Mouse (Mus musculus): ENCODE data around the gene Ndufaf5.
A peak's percentile ranks its signal among the peaks of the same experiment; 100 is the strongest.
"Not testable (repeated sequence)": the region's sequence is repeated elsewhere in the genome, so short reads cannot be mapped to it uniquely, and the experiment has no call there.

The Ndufaf5 gene

GRCm38 (mm10) chr2:140170127-140170802, at the start of gene Ndufaf5, which contains the start of gene Esf1:
Gene Ndufaf5, plus strand, starts transcription at chr2:140170649.
Gene Esf1, minus strand, starts transcription at chr2:140170564.
- peak; percentile 94 for DNase-seq

GRCm38 (mm10) chr2:140125516-140125915, 44.9 kb upstream of the Ndufaf5 start:
- peak; percentile 16 for DNase-seq

- not testable (repeated sequence) for DNase-seq
These were observed 18.7 kb upstream of the Ndufaf5 start, which contains the start of gene Gm17374 for GRCm38 (mm10) chr2:140151743-140152142. Gene Gm17374, plus strand, starts transcription at chr2:140152043.

GRCm38 (mm10) chr2:140159186-140159730, 11.2 kb upstream of the Ndufaf5 start:
- no peak for DNase-seq

- DNase-seq = no peak
These were observed 7.0 kb upstream of the Ndufaf5 start for GRCm38 (mm10) chr2:140163351-140163854.

- DNase-seq = no peak
These were observed 1.4 kb upstream of the Ndufaf5 start for GRCm38 (mm10) chr2:140169057-140169456.

- peak; percentile 3 for DNase-seq
These were observed 529 bp downstream of the Ndufaf5 start for GRCm38 (mm10) chr2:140170803-140171553.

GRCm38 (mm10) chr2:140185685-140186210, 15.3 kb downstream of the Ndufaf5 start:
- DNase-seq = not testable (repeated sequence)

- no peak for DNase-seq
These were observed 30.3 kb downstream of the Ndufaf5 start for GRCm38 (mm10) chr2:140200713-140201112.

- DNase-seq = no peak
These were observed 32.1 kb downstream of the Ndufaf5 start for GRCm38 (mm10) chr2:140202573-140202972.

- DNase-seq = no peak
These were observed 33.3 kb downstream of the Ndufaf5 start for GRCm38 (mm10) chr2:140203756-140204155.

GRCm38 (mm10) chr2:140214519-140215027, 44.1 kb downstream of the Ndufaf5 start:
- DNase-seq = no peak

GRCm38 (mm10) chr2:140215415-140215814, 45.0 kb downstream of the Ndufaf5 start:
- no peak for DNase-seq

- DNase-seq = no peak
These were observed 45.5 kb downstream of the Ndufaf5 start for GRCm38 (mm10) chr2:140215965-140216364.

GRCm38 (mm10) chr2:140220325-140220724, 49.9 kb downstream of the Ndufaf5 start:
- no peak for DNase-seq

GRCm38 (mm10) chr2:140230295-140230694, 59.8 kb downstream of the Ndufaf5 start:
- DNase-seq = no peak

GRCm38 (mm10) chr2:140237245-140237644, 66.8 kb downstream of the Ndufaf5 start:
- no peak for DNase-seq

GRCm38 (mm10) chr2:140242398-140242797, 71.9 kb downstream of the Ndufaf5 start:
- no peak for DNase-seq

- DNase-seq = no peak
These were observed 72.7 kb downstream of the Ndufaf5 start for GRCm38 (mm10) chr2:140243105-140243504.

Measured in thymus, postnatal 14 days (tissue).